Mouse (Mus musculus) gastrocnemius, adult 18-20 months (tissue): ENCODE measurements around the gene Pxdn. TPM values are rescaled to one million over a fixed set of nuclear protein-coding genes. Genes with fewer than 3 reads are reported as not detected.

Experiments used
- total RNA-seq, 2 experiments: library from RNA; stranded (reverse); gene quantifications; 2 replicates each; pipeline ENCODE4 v1.2.3; 2021

Gene Pxdn
- total RNA-seq, 2 experiments from 2014 or later, result 5.9 to 6.4 TPM

Other genes with a start within 250 kb of the Pxdn start
- not detected for gene Tpo, start 195.0 kb downstream of the Pxdn start, total RNA-seq